Mouse (Mus musculus): Measurements from ENCODE around the gene Sbf2.

GRCm38 (mm10) chr7:110285849-110286151 is 328.9 kb downstream of the Sbf2 start:
- TF ChIP-seq CTCF (IDR thresholded peaks at IDR 0.05; ENCODE audit: low read depth, low read length) = no peak
- no peak for TF ChIP-seq POLR2A (IDR thresholded peaks at IDR 0.05; ENCODE audit: borderline replicate concordance, low read depth, low read length)
